Mouse (Mus musculus): ENCODE data around the gene Tnnt1. TPM values are rescaled to one million over a fixed set of nuclear protein-coding genes. Genes with fewer than 3 reads are reported as not detected.

Tnnt1 gene
- polyA plus RNA-seq, 1 experiment from 2014 or later: 18.6 TPM

DNA sequence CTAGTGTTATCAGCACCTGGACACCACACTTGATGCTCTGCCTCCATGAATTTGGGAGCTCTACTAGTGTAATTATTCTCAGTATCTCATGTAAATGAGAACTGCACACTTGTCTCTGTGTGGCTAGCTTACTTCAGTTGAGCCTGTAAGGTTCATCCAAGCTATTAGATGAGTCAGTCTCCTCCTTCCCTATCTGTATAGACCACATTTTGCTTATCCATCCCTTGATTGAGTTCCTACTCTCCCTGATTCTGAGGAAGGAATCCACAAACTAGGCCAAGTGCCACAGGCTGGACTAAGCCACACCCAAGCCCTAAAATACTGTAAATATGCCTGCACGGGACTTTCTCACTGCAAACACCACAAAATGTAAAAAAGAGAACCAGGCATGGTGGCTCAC, 22.2 kb downstream of the Tnnt1 start:
- DNase-seq (ENCODE audit: low spot score): no peak
- Histone ChIP-seq H3K27me3 (replicated peaks; ENCODE audit: control insufficient read depth, insufficient read depth, low read length) (no peaks in the 10 kb centered on the region), H3K36me3 (ENCODE audit: control insufficient read depth, insufficient read depth, low read length) (peaks cover 59% of the 10 kb centered on the region), H3K4me2 (ENCODE audit: low read length) (no peak overlapping the region), H3K4me3 (ENCODE audit: low read depth, low read length) (no peak overlapping the region), H3K27ac (ENCODE audit: low read depth) (no peak overlapping the region), H3K9ac (ENCODE audit: low read length) (no peak overlapping the region), H3K4me1 (replicated peaks; ENCODE audit: control insufficient read depth, insufficient read depth, low read length) (peaks cover 25% of the 10 kb centered on the region), H3K9me3 (ENCODE audit: control insufficient read depth, low read length) (no peaks in the 10 kb centered on the region)
- ATAC-seq (replicated peaks; ENCODE audit: low FRiP score, low TSS enrichment, low read depth): no peak
- WGBS: 61% methylated on average over 1 of the region's 1 CpGs

DNA sequence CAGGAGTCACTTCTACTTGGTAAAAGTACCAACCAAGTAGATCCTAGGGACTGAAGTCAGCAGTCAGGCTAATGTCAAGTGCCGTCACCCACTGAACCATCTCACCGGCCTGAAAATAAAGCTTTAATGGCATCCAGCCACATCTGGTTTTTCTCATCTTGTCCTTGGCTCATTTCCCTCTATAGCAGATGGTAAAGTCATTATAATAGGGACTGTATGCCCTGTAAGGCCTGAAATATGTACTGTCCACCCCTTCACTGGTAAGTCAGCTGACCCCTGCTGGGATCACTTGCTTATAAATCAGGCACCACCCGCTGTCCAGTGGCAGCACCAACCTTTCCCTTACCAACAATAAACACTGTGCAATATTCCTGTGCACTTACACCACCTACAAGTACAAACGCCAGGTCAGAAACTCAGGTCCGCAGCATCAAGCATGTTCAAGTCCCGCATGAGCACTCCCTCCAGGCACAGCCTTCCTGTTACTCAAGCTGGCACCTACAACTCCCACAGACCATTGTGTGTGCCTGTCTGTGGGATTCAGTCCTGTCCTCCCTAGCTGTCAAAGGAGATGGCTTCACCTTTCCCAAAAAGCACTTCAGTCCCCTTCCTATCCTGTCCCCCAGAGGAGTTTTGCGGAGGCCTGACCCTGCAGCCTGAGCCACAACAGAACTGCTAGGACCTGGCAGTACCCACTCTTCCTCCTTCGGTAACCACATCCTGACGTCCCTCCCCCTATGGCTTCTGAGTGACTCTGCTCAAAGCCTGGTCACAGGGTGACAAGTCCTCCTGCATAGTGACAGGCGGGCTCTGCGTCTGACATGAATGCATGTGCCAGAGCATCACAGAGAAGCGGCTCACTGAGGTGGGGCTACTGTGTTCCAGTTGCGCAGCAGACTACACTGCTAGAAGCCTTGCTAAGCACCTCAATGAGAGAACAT, 23.6 kb downstream of the Tnnt1 start:
- ATAC-seq (replicated peaks; ENCODE audit: low FRiP score, low TSS enrichment, low read depth) (peak; percentile 56; the same call in 1 of the 2 replicates), DNase-seq (ENCODE audit: low spot score) (no peak)
- H3K9ac ChIP-seq (ENCODE audit: low read length): no peak overlapping the region
- H3K4me1 ChIP-seq (replicated peaks; ENCODE audit: control insufficient read depth, insufficient read depth, low read length): peaks cover 11% of the 10 kb centered on the region
- H3K9me3 ChIP-seq (ENCODE audit: control insufficient read depth, low read length): no peaks in the 10 kb centered on the region
- 75% methylated on average over 13 of the region's 13 CpGs for WGBS
- H3K36me3 ChIP-seq (ENCODE audit: control insufficient read depth, insufficient read depth, low read length): peaks cover 68% of the 10 kb centered on the region
- no peak overlapping the region for H3K4me2 ChIP-seq (ENCODE audit: low read length)
- H3K4me3 ChIP-seq (ENCODE audit: low read depth, low read length): no peak overlapping the region
- H3K27ac ChIP-seq (ENCODE audit: low read depth): peak overlapping the region; percentile 13; the same call in 1 of the 2 replicates
- H3K27me3 ChIP-seq (replicated peaks; ENCODE audit: control insufficient read depth, insufficient read depth, low read length): no peaks in the 10 kb centered on the region

DNA sequence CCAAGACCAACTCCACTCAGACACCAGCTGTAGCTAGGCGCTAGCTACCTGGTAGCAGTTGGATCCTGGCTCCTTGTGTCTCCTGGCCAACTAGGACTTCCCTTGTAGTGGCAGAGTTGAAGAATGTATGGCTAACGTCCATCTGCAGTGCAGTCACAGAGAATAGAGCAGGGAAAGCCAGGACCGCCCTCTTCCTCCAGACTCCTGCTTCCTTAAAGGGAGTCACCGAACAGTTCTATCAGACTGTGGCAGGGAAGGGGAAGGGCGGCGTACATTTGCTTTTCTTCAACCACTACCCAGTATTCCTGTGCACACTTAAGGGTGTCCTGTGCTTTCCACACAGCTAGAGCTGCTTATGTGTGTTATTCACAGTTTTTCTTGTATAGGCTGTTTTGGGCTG, 24.9 kb downstream of the Tnnt1 start:
- 72% methylated on average over 6 of the region's 6 CpGs for WGBS
- no peak overlapping the region for H3K4me2 ChIP-seq (ENCODE audit: low read length)
- no peak overlapping the region for H3K9ac ChIP-seq (ENCODE audit: low read length)
- peaks cover 67% of the 10 kb centered on the region for H3K36me3 ChIP-seq (ENCODE audit: control insufficient read depth, insufficient read depth, low read length)
- H3K4me1 ChIP-seq (replicated peaks; ENCODE audit: control insufficient read depth, insufficient read depth, low read length): peaks cover 7% of the 10 kb centered on the region
- H3K4me3 ChIP-seq (ENCODE audit: low read depth, low read length): no peak overlapping the region
- H3K9me3 ChIP-seq (ENCODE audit: control insufficient read depth, low read length): no peaks in the 10 kb centered on the region
- H3K27ac ChIP-seq (ENCODE audit: low read depth): no peak overlapping the region
- no peaks in the 10 kb centered on the region for H3K27me3 ChIP-seq (replicated peaks; ENCODE audit: control insufficient read depth, insufficient read depth, low read length)
- no peak for DNase-seq (ENCODE audit: low spot score)
- ATAC-seq (replicated peaks; ENCODE audit: low FRiP score, low TSS enrichment, low read depth): no peak

DNA sequence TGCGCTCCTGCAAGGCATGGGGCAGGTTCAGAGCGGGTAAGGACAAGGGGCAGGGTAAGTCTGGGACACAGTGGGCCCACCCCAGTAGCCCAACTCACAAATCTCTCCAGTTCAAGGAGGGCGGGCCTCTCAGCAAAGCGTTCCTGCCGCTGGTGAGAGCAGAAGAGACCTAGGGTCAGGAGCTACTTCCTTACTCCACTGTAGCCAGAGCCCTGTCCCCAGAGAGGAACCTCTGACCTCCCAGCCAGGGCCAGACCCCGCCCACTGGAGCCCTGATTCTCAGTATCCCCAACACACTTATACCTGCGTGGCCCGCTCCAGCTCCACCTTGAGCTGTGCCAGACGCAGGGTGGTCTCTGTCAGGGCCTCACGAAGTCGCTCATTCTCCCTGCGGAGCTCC, 33.9 kb downstream of the Tnnt1 start:
- Histone ChIP-seq H3K27me3 (replicated peaks; ENCODE audit: control insufficient read depth, insufficient read depth, low read length) (no peaks in the 10 kb centered on the region), H3K9me3 (ENCODE audit: control insufficient read depth, low read length) (no peaks in the 10 kb centered on the region), H3K27ac (ENCODE audit: low read depth) (no peak overlapping the region), H3K4me2 (ENCODE audit: low read length) (no peak overlapping the region), H3K36me3 (ENCODE audit: control insufficient read depth, insufficient read depth, low read length) (peaks cover 64% of the 10 kb centered on the region), H3K4me1 (replicated peaks; ENCODE audit: control insufficient read depth, insufficient read depth, low read length) (peaks cover 14% of the 10 kb centered on the region), H3K4me3 (ENCODE audit: low read depth, low read length) (no peak overlapping the region), H3K9ac (ENCODE audit: low read length) (no peak overlapping the region)
- DNase-seq (ENCODE audit: low spot score) (no peak), ATAC-seq (replicated peaks; ENCODE audit: low FRiP score, low TSS enrichment, low read depth) (no peak)
- WGBS: 79% methylated on average over 12 of the region's 12 CpGs

DNA sequence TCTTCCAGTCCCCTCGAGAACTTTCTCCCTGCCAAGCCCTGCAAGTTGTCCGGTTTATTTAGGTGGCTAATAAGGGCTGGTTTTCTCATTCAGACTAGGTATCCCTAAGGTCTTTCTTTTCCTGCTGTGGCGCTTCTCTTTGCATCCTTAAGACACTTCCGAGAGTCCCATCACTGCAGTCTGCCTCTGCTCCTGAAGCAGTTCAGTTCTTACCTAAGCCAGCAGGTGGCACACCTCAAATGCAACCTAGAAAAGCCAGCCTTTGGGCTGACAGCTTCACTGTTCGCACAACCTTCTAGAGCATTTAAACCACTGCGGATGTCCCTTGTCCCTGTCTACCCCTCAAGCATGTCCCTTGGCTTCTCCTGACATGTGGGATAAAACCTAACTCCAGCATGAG, 36.5 kb downstream of the Tnnt1 start:
- no peak overlapping the region for H3K27ac ChIP-seq (ENCODE audit: low read depth)
- peak; percentile 81 for DNase-seq (ENCODE audit: low spot score)
- no peak for ATAC-seq (replicated peaks; ENCODE audit: low FRiP score, low TSS enrichment, low read depth)
- H3K36me3 ChIP-seq (ENCODE audit: control insufficient read depth, insufficient read depth, low read length): peaks cover 40% of the 10 kb centered on the region
- H3K9me3 ChIP-seq (ENCODE audit: control insufficient read depth, low read length): no peaks in the 10 kb centered on the region
- H3K9ac ChIP-seq (ENCODE audit: low read length): no peak overlapping the region
- H3K4me2 ChIP-seq (ENCODE audit: low read length): no peak overlapping the region; the same call in 1 of the 2 replicates
- WGBS: 22% methylated on average over 6 of the region's 6 CpGs
- H3K4me3 ChIP-seq (ENCODE audit: low read depth, low read length): no peak overlapping the region
- 0 out of 2 replicates have a peak, but pooled peaks cover 3% of the 10 kb centered on the region for H3K27me3 ChIP-seq (replicated peaks; ENCODE audit: control insufficient read depth, insufficient read depth, low read length)
- H3K4me1 ChIP-seq (replicated peaks; ENCODE audit: control insufficient read depth, insufficient read depth, low read length): peaks cover 16% of the 10 kb centered on the region

DNA sequence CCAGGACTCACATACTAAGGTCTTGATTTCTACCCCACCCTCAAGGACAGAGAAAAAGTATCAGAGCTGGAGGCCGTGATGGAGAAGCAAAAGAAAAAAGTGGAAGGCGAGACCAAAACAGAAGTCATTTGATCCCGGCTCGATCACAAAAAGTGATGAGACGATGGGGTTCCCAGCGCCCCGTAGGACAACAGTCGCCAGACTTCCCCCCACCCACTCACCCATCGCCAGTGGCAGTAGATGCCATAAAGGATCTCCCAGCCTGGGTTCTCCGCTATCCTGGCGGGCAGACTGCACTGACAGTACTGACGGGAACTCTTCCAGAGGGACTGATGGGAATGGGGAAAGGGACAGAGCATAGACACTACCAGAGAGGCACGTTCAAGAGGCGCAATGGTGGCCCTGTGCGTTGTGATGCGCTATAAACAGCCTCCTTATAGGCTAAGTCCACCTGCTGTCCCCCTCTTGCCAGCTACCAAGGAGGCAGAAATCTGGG, 37.3 kb downstream of the Tnnt1 start:
- H3K4me2 ChIP-seq (ENCODE audit: low read length): peak overlapping the region; percentile 71
- 4% methylated on average over 16 of the region's 16 CpGs for WGBS
- 0 out of 2 replicates have a peak, but pooled peaks have one; percentile 5 for ATAC-seq (replicated peaks; ENCODE audit: low FRiP score, low TSS enrichment, low read depth)

DNA sequence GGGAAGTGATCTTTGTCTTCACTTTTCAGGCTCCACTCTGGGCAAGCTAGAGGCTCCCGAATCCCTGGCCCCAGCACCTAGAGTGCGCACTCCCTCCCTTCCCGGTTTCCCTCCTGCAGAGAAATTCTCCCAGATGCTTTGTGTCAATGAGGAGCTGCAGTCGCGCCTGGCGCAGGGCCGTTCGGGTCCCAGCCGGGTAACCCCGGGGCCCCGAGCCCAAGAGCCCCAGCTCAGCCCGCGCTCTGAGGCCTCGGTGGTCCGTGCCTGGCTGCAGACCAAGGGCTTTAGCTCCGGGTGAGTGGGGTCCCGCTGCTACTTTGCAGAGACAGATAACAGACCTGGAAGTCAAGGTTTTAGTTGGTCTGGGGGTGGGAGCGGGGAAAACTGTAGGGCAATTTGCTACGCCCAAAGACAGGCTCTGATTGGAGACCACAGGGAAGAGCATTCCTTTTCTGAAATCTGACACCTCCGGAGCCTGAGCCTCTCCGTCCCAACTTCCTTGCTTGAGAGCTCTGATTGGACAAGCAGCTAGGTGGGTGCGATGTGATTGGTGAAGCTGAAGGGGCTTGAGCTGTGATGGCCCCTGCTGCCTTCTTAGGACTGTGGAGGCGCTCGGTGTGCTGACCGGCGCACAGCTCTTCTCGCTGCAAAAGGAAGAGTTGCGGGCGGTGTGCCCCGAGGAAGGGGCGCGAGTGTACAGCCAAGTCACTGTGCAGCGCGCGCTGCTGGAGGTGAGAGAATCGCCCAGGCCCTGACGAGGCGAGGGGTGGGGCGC, 38.0 kb downstream of the Tnnt1 start:
- Histone ChIP-seq H3K4me1 (replicated peaks; ENCODE audit: control insufficient read depth, insufficient read depth, low read length) (peaks cover 16% of the 10 kb centered on the region), H3K36me3 (ENCODE audit: control insufficient read depth, insufficient read depth, low read length) (peaks cover 26% of the 10 kb centered on the region), H3K27ac (ENCODE audit: low read depth) (peak overlapping the region; percentile 95), H3K9ac (ENCODE audit: low read length) (peak overlapping the region; percentile 59), H3K4me2 (ENCODE audit: low read length) (peak overlapping the region; percentile 71), H3K4me3 (ENCODE audit: low read depth, low read length) (peak overlapping the region; percentile 46), H3K9me3 (ENCODE audit: control insufficient read depth, low read length) (no peaks in the 10 kb centered on the region), H3K27me3 (replicated peaks; ENCODE audit: control insufficient read depth, insufficient read depth, low read length) (peaks cover 15% of the 10 kb centered on the region)
- DNase-seq (ENCODE audit: low spot score) (peak; percentile 89), ATAC-seq (replicated peaks; ENCODE audit: low FRiP score, low TSS enrichment, low read depth) (peak; percentile 96)
- WGBS: under 1% methylated on average over 39 of the region's 39 CpGs

More for the DNA sequence above, 37.3 kb downstream of the Tnnt1 start:
- Histone ChIP-seq H3K9me3 (ENCODE audit: control insufficient read depth, low read length) (no peaks in the 10 kb centered on the region), H3K27me3 (replicated peaks; ENCODE audit: control insufficient read depth, insufficient read depth, low read length) (peaks cover 8% of the 10 kb centered on the region; the same call in 1 of the 2 replicates), H3K4me1 (replicated peaks; ENCODE audit: control insufficient read depth, insufficient read depth, low read length) (peaks cover 16% of the 10 kb centered on the region), H3K27ac (ENCODE audit: low read depth) (peak overlapping the region; percentile 95), H3K9ac (ENCODE audit: low read length) (peak overlapping the region; percentile 20), H3K36me3 (ENCODE audit: control insufficient read depth, insufficient read depth, low read length) (peaks cover 32% of the 10 kb centered on the region), H3K4me3 (ENCODE audit: low read depth, low read length) (peak overlapping the region; percentile 46)
- DNase-seq (ENCODE audit: low spot score): no peak

DNA sequence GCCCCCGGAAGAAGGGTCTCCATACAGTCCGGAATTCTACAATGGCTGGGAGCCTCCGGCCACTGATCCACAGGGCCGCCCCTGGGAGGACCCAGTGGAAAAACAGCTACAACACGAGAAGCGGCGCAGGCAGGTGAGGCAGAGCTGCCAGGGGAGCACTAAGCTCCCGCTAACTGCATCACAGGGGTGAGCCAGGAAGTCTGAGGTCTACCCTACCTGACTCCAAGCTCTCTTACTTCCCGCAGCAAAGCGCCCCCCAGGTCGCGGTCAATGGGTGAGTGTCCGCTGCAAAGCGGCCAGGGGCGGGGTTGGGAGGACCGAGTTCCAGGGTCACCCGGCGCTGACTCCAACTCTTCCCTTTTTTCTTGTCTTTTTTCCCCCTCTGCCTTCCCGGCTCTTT, 42.2 kb downstream of the Tnnt1 start:
- H3K36me3 ChIP-seq (ENCODE audit: control insufficient read depth, insufficient read depth, low read length): no peaks in the 10 kb centered on the region
- ATAC-seq (replicated peaks; ENCODE audit: low FRiP score, low TSS enrichment, low read depth): no peak
- WGBS: 10% methylated on average over 18 of the region's 19 CpGs
- no peak overlapping the region for H3K9ac ChIP-seq (ENCODE audit: low read length)
- peaks cover 14% of the 10 kb centered on the region for H3K4me1 ChIP-seq (replicated peaks; ENCODE audit: control insufficient read depth, insufficient read depth, low read length)
- DNase-seq (ENCODE audit: low spot score): no peak
- H3K27ac ChIP-seq (ENCODE audit: low read depth): no peak overlapping the region
- peaks cover 35% of the 10 kb centered on the region for H3K27me3 ChIP-seq (replicated peaks; ENCODE audit: control insufficient read depth, insufficient read depth, low read length)
- H3K9me3 ChIP-seq (ENCODE audit: control insufficient read depth, low read length): no peaks in the 10 kb centered on the region
- no peak overlapping the region for H3K4me2 ChIP-seq (ENCODE audit: low read length)
- no peak overlapping the region for H3K4me3 ChIP-seq (ENCODE audit: low read depth, low read length)

All from intestine, embryonic 14.5 days (tissue).